Mouse (Mus musculus): Measurements from ENCODE around the gene Ube2v1.

Gene Ube2v1

DNA sequence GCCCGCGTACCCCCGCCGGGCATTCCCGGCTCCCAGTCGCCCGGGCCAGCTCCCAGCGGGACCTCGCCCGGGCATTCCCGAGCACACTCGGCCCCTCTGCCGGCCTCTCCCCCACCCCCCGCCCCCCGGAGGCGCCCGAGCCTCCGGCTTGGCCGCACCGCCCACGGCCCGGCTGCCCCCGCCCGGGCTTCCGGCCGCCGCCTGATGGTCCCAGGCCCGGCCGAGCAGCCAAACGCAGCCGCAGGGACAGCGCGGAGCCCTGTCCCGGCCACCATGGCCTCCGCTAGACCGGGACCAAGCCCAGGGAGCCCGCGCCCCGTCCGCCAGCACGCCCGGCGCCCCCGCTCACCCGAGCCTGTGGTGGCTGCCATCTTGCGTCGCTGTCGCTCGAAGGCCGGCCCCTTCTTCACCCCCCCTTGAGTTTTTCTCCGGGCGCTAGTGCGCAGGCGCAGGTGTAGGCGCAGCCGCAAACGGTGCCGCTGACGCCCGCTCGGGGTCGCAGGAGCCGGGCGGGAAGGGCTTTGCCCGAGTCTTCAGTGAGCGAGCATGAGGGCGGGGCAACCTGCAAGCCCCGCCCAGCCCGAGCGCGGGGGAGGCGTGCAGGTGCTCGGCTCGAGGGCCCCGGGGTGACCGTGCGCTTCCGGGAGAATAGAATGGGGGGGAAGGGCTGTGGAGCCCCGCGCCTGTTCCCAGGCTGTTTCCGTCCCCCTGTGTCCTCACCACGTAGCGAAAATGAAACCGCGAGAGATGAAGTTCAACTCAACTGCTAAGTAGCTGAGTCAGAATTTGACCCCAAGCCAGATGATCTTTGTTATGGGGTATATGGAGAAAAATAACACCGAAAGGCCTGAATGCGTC lies at the start of gene Ube2v1:
TSS of gene Ube2v1 (minus strand) at position 505 of the 858 bp plus-strand sequence.
- DNase-seq = peak; percentile 96

DNA sequence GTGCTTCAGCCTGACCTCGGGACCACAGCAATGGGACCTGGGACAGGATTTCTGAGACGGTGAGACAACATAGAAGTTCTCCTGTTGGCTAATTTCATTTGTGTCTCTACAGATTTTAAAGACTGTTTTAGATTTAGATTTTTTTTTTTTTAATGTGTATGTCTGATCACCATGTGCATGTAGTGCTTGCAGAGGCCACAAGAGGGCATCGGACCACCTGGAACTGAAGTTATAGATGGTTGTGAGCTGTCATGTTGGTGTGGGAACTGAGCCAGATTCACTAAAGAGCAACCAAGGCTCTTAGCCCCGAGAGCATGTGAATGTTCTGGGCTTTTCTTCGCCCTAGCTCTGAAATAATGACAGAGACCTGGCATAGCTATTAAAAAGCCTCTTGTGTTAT lies 48.8 kb upstream of the Ube2v1 start:
- peak; percentile 72 for DNase-seq

DNA sequence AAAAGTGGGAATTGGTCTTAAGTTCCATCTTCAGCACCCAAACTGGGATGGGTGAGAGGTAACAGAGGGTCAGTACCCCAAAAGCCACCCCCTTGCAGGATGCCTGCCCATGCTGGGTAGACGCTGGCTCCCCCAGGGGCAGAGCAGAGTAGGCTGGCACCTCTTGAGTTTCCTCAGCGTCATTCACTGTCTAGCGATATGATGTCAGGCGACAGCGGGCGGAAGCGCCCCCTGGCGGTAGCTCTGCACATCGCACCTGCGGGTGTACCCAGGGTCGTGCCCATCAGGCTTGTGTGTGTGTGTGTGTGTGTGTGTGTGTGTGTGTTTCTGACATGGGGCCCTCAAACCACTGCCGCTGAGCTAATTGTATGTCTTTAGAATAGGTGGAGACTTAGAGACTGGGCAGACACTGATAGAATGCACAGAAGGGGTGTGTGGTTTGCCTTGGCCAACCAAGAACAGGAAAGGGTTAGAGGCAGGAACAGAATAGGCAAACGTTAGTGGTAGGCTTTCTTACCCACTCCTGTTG lies 48.1 kb upstream of the Ube2v1 start:
- peak; percentile 89 for DNase-seq

DNA sequence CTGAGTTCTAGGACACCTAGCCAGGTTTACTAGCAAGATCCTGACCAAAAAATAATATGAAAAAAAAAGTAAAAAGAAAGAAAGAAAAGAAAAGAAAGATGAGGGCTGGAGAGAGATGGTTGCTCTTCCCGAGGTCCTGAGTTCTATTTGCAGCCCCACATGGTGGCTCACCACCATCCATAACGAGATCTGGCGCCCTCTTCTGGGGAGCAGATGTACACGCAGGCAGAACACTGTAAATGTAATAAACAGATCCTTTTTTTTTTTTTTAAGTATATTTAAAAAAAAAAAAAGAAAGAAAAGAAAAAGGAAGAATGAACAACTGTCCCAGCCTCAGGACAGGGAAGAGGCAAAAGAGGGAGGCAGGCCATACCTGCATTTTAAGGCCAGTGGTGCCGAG lies 46.7 kb upstream of the Ube2v1 start:
- DNase-seq = no peak

DNA sequence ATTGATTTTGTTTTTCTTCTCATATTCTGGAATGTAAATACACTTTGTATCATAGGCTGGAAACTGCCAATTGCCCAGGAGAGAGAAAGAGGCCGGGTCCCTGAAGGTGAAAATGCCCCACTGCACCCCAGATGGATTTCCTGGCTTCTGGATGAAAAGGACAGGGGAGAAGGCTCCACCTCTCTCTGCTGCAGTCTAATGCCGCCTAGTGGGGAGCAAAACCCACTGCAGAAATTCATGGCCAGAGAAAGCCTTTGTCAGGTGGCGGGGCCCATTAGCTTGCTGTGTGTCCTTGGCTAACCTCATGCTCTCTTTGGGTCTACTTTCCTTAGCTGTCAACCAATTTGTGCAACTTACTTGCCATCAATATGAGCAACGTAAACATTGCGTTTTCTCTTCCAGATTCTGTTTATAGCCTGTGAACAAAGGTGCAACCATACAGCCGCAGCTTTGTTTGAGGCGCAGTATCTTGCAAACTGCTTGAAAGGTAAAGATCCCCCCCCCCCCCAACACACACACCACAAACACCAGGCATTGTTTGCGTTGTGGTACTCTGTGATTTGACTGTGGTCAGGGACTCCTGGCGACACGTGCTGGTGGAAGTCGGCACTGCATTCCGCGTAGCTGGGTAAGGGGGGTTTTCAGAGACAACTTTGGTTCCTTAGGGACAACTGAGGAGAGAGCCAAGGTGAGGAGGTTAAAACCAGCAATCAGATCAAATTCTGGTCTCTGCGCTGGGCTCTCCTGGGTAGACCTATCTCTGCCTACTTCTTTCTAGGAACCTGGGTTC lies 43.4 kb upstream of the Ube2v1 start:
- peak; percentile 58 for DNase-seq

DNA sequence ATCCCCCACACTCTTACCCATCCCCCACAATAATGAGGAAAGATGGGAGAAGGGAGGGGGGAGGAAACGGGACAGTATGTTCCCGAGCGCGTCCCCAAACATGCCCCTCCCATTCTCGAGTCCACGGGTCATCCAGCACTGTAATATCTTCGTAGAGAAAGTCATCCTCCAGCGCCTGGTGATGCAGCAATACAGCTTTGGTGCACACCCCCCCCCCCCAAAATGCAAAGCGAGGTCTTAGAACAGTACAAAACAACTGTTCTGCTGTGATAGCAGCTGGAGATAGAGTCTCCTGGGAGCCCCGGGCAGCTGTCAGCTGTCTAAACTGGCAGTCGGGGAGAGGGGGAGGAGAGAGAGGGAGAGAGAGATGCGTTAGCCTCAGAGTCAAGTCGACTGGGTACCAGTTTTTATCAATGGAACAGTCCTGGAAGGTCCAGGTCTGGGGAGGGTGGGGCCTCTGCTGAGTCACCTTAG lies 40.4 kb upstream of the Ube2v1 start:
- DNase-seq = no peak

DNA sequence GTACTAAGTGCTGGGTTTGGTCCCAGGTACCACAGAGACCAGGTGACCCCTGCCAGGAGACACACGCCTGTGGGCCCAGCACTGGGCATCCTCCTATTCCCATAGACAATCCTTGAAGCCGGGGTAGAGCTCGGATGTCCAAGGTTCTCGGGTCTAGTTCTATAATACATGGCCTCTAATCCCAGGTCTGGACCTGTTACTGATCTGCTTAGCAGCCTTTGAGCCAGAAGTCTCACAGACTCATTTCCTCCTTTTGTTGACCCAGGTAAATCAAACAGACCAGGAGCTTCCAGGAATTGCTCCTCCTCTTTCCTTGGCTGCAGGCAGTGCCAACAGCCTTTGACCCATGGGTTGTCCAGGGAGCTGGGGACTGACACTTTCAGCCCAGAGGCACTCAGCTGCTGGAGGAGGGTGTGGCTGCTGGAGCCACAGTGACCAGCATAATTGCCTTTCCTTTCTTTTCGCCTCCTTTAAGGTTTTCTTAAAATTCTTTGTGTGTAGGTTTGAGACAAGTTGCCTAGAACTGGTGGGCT lies 39.3 kb upstream of the Ube2v1 start:
- DNase-seq = no peak

DNA sequence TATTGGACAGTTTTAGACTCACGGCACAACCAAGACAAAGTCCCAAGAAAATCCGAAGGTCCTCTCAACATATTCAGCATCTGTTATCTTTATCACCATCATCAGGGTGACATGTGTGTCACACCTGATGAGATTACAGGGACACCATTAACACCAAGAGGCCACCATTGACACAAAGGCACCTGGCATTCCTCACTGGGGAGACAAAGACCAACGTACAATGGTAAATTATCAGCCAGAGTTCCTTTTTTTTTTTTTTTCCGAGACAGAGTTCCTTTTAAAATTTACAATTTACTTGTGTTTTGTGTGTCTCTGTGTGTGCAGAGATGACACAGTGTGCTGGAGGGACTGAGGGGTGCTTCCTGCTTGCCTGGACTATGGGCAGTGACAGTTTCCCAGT lies 37.5 kb upstream of the Ube2v1 start:
- DNase-seq = no peak

DNA sequence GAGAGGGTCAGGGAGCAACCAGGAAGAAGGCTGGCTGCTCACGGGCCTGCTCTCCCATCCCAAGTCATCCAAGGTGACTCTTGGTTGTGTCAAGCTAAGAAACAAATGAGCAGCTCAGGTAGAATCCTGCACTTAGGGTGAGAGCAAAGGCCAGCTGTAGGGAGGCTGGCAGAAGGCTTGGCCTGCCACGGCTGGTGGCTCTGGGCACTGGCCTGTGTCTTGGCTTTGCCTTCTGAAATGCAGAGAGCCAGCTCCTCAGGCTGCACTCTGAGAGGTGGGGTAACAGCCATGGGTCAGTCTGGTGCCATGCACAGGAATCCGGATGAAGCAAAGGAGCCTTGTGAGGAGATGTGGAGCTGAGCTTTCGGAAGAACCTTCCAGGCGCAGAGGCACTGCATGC lies 36.5 kb upstream of the Ube2v1 start:
- DNase-seq = no peak

DNA sequence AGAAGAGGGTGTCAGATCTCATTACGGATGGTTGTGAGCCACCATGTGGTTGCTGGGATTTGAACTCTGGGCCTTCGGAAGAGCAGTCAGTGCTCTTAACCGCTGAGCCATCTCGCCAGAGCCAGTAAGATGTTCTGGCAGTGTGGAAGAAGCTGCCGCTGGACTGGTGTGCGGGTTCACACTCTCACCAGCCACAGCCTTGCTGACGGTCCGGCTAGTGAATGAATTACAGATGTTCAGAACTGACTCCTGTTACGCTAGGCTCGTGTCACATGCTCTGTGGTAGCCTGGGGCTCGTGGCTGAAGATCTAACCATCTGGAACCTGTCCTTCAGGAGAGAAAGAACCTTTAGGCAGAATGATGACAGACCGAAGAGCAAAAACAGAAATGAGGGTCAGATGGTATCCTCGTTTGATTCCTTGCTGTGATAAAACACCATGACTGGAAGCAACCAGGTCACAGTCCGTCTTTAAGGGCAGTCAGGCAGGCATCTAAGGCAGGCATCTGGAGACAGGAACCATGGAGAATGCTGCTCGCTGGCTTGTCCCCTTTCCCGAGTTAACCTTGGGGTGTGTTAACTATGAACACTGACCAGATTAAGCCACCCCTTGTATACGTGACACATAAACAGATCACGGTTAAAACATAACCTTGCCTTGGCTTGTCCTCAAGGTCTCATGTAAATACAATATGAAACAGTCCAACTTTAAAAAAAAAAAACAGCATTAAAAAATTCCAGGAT lies 34.2 kb upstream of the Ube2v1 start:
- DNase-seq = no peak

DNA sequence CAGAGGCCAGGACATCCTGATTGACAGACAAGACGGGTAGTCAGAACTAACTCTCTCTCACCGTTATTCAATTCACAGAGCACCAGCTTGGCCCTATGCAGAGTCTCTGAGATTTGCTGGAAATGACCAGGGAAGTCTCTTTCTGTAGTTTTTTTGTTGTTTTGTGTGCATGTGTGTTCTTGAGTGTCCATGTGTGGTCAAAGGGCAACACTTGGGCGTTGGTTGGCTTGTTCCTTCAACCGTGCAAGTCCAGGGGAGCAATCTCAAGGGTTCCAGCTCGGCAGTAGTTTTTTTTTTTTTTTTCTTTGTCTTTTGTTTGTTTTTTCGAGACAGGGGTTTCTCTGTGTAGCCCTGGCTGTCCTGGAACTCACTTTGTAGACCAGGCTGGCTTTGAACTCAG lies 30.8 kb upstream of the Ube2v1 start:
- no peak for DNase-seq

DNA sequence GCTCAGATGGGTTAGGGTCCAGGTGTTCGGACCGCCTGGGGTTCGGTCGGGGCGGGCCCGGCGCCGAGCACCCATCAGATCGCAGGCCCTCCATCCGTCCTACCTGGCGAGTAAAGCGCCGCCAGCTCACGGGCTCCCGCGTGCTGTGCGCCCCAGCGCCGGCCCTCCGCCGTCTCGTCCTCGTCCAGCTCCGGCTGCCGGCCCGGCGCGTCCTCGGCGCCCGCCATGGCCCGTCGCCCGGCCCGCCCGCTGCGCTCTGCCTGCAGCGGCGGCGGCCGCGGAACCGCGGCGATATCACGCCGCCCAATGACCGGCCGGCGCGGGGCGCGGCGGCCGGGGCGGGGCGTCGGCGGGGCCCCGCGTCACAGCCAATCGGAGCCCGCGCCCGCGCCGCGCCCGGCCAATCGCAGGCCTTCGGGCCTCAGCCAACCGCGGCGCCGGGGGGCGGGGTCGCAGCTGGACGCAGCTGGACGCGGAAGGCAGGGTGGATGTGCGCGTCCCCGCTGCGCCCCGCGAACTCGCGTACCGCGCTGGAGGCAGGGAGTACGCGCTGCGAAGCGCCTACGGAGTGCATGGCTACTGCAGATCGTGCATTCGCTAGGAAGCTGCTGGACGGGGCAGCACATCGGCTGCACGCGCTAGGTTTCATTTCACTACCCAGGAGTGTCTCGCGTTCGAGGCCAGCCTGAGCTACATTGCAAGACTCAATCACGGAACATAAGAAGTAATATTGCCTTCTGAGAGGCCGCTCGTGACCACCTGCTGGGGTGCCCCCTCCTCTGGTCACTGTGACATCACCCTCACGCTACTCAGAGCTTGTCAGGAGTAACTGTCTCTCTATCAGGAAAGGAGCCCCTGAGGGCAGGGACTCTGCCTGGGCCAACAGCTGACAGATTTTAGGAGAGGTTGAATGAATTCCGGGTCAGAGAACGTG lies 29.6 kb upstream of the Ube2v1 start, which contains the start of gene Gm20431:
TSS of gene Gm20431 (minus strand) at position 227 of the 934 bp plus-strand sequence.
- DNase-seq = peak; percentile 97

DNA sequence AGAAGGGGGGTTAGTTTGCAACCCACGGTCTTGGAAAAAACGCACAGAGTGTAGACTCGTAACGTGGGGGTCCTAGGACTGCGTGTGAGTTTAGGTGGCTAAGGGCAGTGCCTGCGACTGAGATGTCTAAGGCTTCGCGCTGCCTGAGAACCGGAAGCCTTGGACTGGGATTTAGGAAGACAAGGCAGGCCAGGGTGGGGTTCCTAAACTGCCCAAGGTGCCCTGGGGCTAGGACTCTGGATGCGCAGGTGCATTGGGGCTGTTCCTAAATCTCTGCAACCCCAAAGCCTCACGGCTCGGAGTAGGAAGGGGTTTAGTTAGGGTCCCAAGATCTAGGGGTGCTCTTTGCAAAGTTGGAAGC lies 28.7 kb upstream of the Ube2v1 start:
- DNase-seq = no peak

DNA sequence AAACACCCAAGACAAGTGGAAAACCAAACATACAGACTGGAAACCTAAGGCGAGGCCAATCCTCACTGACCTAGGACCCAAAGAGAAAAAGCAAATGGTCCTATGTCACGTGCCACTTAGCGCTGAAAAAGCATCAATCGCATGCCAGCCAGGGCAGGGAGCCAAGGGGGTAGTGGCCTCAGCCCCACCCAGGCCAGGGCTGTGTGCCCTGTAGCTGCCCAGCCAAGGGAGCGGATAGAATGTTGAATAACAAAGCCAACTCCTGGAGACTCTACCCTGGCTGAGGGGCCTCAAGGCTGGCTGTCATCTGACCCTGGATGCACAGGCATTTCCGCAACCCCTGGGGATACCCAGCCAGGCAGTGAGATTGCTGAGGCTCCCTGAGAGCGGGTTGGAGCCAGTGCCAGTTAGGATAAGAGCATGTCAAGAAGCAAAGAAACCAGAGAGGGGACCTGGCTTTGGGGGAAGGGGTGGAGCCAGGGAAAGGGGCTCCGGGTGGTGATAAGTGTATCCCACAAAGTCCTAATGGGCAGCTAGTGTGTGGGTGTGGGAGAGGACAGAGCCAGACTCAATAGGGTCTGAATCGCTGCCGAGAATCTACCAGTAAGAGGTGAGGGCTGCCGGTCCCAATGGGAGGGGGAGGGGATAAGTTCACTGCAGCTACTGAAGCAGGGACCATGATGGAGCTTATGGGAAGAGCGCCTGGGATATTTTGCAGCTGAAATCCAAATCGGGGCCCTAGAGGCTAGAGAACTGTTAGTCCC lies 28.1 kb upstream of the Ube2v1 start:
- peak; percentile 86 for DNase-seq

DNA sequence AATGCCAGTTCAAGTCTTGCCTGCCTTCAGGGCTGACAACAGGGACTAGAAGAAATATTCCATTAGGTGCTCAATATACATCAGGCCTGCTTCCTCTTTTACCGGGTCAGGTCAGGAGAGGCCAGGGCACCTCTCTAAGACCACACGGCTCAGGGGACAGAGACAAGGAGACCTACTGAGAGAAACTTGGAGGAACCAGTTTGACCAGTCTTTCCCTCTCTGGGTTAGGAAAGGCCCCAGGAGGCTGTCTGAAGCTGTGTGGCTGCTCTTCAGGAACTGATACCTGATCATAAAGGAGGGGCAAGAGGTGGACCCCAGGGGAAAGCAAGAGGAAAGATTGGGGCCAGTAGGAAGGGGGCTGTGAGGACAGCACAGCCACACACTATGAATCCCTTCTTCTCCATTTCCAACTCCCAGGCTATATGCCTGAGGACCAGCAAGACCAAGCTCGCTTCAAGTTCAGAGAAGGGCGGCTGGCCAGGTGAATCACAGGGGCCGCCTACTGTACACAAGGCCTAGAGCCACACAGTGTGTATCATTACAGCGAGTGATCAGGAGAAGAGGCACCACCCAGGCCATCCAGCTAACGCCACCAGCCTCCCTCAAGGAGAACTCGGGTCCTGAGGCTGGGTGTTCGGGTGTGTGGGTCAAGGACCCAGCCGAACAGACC lies 27.4 kb upstream of the Ube2v1 start:
- peak; percentile 45 for DNase-seq

DNA sequence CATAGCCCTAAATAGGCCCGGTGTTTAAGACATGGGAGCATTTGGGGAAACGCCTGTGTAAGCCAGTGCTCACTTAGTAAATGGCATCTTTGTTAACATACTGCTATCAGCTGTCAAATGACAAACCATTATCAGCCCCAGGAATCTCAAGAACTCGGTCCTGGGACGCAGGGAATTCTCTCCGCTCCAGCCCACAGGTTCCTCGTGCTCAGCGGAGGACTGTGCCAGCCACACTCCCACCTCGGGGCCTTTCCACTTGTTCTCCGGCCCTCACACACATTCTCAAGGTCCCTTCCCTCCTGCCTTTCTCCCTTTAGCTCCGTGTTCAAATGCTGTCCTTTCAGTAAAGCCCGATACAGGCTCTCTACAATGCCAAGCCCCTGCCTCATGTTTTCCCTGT lies 26.8 kb upstream of the Ube2v1 start:
- DNase-seq = no peak

DNA sequence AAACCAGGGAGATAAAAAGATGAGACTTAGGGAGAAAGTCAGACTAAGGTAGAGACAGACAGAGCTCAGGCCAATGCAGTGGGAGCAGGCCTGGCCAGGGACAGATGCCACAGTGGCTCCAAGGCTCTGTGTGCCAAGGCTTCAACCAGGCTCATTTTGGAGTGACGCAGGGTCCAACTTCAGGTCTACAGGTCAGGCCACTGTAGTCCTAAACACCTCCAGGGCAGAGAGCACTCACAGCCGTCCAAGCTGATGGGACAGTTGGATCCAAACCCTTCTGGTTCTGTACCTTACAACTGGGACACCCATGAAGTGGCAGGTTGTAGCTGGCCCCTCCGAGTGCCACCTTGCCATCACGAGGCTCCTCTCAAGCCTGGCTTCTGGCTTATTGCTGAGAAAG lies 26.1 kb upstream of the Ube2v1 start:
- no peak for DNase-seq

DNA sequence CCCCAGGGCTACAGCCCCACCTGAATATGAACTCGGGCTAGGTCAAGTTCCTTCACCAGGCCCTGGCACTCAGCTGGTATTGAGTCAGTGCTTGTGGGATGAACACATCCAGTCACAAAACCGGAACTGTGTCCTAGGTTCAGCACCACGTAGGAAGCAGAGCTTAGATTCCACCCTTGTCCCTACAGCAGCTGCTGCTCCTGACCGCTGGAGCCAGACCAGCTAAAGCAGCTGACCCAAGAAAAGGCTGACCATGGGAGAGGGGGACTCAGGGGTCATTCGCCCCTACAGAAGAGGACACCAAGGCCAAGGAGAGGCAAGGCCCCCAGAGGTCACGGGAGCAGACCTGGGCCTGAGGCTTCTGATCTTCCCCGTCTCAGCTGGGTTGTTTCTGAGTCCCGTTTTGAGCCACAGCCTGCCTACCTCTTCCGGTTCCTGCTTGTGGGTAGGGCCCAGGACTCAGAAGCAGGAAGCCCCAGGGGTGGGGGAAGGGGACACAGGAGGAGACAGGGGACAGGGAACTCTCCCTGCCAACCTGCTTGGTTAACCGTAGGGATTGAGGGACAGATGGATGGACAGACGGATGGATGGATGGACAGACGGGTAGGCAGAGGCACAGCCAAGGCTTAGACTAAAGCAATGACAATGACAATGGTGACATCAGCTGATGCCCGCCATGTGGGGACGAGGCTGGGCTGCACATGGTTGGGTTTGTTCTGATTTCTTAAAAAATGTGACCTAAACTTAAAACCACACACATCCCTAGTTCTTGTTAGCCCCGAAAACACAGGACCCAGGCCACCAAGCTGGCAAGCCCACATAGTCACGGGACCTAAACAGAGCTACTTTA lies 25.0 kb upstream of the Ube2v1 start:
- peak; percentile 60 for DNase-seq

DNA sequence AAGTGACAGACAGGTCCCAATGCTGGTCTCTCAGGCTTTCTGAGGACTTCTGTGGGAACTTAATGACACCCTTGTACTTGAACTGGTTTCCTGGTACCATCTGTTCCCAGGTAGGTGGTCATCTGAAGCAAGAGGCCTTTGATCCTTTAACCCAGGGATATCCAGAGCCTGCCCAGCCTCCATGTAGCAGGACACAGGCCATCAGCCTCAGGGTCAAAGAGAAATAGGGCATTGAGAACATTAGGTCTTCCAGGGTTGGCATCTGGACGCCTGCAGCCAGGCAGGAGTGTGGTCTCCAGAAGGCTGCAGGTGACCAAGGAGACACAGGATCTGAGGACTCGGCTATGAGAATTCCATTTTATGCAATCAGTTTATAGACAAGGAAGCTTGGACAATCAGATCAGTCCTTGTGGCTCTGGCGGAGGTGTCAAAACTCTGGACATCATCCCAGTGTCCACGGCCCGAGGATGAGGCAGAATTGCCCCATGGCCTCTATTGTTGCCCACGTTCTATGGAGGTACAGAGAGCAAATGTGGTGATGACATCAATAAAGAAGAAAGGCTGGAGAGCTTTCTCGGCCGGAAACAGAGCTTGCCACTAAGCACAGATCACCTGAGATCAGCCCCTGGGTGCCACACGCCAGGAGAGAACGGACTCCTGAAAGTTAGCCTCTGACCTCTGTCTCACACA lies 23.2 kb upstream of the Ube2v1 start:
- no peak for DNase-seq

All from lung, postnatal 14 days (tissue).